Mouse (Mus musculus): ENCODE measurements around the gene Wdfy4.

- TF ChIP-seq CTCF (IDR thresholded peaks at IDR 0.05; ENCODE audit: insufficient read depth, low read depth, low read length) (no peak), POLR2A (IDR thresholded peaks at IDR 0.05; ENCODE audit: insufficient read depth, low read depth, low read length) (no peak)
Observed at GRCm38 (mm10) chr14:33019050-33019449, 166.3 kb downstream of the Wdfy4 start.
